Mouse (Mus musculus): ENCODE data around the gene Tlr6. TPM values are rescaled to one million over a fixed set of nuclear protein-coding genes. Genes with fewer than 3 reads are reported as not detected.

Gene Tlr6
- polyA plus RNA-seq, 2 experiments from 2014 or later, result 6.7 to 8.7 TPM

GRCm38 (mm10) chr5:64922891-64923381, 37.0 kb downstream of the Tlr6 start:
- peak; percentile 69 for ATAC-seq

- peak; percentile 86 for ATAC-seq
These were observed 41.0 kb downstream of the Tlr6 start for GRCm38 (mm10) chr5:64918616-64919597.

- ATAC-seq, result peak; percentile 74
These were observed 42.2 kb downstream of the Tlr6 start for GRCm38 (mm10) chr5:64917721-64918120.

- no peak for ATAC-seq
These were observed 42.7 kb downstream of the Tlr6 start for GRCm38 (mm10) chr5:64917161-64917560.

- ATAC-seq, result no peak
These were observed 51.2 kb downstream of the Tlr6 start for GRCm38 (mm10) chr5:64908585-64909284.

- no peak for ATAC-seq
These were observed 52.0 kb downstream of the Tlr6 start for GRCm38 (mm10) chr5:64907906-64908305.

GRCm38 (mm10) chr5:64905516-64906271, 54.2 kb downstream of the Tlr6 start:
- ATAC-seq, result peak; percentile 91

Other genes starting within 250 kb of the Tlr6 start
- 10 to 100 TPM; 64.9 to 76.7 TPM for gene Klf3, start 156.7 kb downstream of the Tlr6 start, polyA plus RNA-seq (2017; shearing (Covaris generic))
- gene Tlr1, start 26.5 kb downstream of the Tlr6 start, polyA plus RNA-seq (2017; shearing (Covaris generic)), result 10 to 100 TPM; 54.0 to 63.2 TPM
- 1 to 10 TPM; 1.7 to 2.2 TPM for gene Fam114a1, start 10.0 kb upstream of the Tlr6 start, polyA plus RNA-seq (2017; shearing (Covaris generic))
- 10 to 100 TPM; 16.2 to 21.7 TPM for gene Tmem156, start 132.0 kb upstream of the Tlr6 start, polyA plus RNA-seq (2017; shearing (Covaris generic))
- 1 to 10 TPM; 5.0 to 9.7 TPM for gene Klhl5, start 147.4 kb upstream of the Tlr6 start, polyA plus RNA-seq (2017; shearing (Covaris generic))
- 1 to 10 TPM; 2.5 to 3.2 TPM for gene Wdr19, start 239.6 kb upstream of the Tlr6 start, polyA plus RNA-seq (2017; shearing (Covaris generic))